Mouse (Mus musculus) left cerebral cortex, adult 2 months (tissue): ENCODE data around the gene Ppp1r17. TPM values are rescaled to one million over a fixed set of nuclear protein-coding genes. Genes with fewer than 3 reads are reported as not detected.

ENCODE experiments used
- DNase-seq, 2 experiments: peaks; one replicate each; pipeline ENCODE4 v3.0.0; 2021 to 2022; ENCODE audit warnings: low spot score in 2 of 2, mixed read lengths in 1 of 2; ENCODE audit errors: extremely low spot score in 1 of 2
- H3K27ac ChIP-seq: fragments of 200-600 bp; 2 replicates; pipeline ENCODE4 v1.8.1; 2022
- H3K4me3 ChIP-seq: fragments of 200-600 bp; 2 replicates; pipeline ENCODE4 v1.8.1; 2022
- CTCF ChIP-seq: fragments of 200-600 bp; IDR thresholded peaks from 2 replicates; pipeline ENCODE4 v1.8.1; 2022; ENCODE audit warnings: antibody characterized with exemption, mild to moderate bottlenecking, moderate library complexity
- intact Hi-C: fragments of 180-260 bp; cut with DNase I; formaldehyde crosslinking; loops from one replicate; pipeline ENCODE4 v1.15.1; 2025
- total RNA-seq, 2 experiments: library from RNA; stranded (reverse); gene quantifications; 2 replicates each; pipeline ENCODE4 v1.2.3; 2021

Ppp1r17 gene
- total RNA-seq, 2 experiments from 2014 or later = 0.18 TPM; not detected in 1

DNA sequence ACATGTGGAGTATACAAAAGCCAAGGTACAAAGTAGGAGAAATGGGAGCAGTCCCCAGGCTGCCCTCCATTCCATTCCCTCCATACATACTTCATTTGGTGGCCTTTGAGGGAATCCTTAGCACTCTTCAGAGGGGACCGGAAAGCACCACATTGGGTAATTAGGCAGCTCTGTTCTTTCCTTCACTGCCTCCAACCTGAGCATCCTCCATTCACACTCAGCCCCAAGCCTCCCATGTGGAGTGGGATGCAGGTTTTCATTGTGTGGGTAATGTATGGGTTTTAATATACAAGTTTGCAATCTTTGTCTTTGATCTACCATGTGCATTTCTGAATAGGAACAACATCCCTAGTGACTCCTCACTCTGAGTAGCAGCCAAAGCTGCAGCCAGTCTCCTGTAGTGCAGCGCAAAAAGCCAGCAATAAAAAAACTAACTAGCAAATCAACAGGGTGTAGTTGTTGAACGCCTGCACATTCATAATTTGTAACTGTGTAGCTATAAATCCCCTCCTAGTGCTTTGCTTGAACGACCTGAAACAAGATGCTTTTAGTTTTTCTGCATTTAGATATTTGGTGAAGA lies 22.3 kb downstream of the Ppp1r17 start:
- Histone ChIP-seq H3K4me3 (no peak overlapping the region), H3K27ac (no peak overlapping the region)
- intact Hi-C loops = loop anchor here (10.0 kb wide), 1 partner anchor 645 kb away; no protein-coding TSS in a partner anchor
- no peak for TF ChIP-seq CTCF
- DNase-seq = no peak

DNA sequence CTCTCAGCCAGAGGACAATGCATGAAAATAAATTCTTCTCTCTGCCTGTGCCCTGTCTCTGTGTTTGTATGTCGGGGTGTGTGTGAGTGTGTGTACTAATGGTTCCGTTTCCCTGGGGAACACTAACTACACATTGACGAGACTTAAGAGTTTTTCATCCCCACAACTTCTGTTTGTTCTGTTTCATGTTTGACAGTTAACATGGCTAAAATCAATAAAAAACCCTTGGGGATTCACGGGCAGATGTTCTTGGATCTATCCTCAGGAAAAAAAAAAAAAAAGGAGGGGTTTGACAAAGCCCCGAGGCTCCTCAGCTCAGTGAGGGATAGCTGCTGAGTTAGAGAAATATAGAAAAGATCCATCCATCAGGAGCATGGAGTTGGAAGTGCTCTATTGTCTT lies 27.0 kb downstream of the Ppp1r17 start:
- intact Hi-C loops = loop anchor here (10.0 kb wide), 1 partner anchor 649 kb away; no protein-coding TSS in a partner anchor
- Histone ChIP-seq H3K4me3 (no peak overlapping the region), H3K27ac (no peak overlapping the region)
- TF ChIP-seq CTCF = no peak
- DNase-seq = no peak

DNA sequence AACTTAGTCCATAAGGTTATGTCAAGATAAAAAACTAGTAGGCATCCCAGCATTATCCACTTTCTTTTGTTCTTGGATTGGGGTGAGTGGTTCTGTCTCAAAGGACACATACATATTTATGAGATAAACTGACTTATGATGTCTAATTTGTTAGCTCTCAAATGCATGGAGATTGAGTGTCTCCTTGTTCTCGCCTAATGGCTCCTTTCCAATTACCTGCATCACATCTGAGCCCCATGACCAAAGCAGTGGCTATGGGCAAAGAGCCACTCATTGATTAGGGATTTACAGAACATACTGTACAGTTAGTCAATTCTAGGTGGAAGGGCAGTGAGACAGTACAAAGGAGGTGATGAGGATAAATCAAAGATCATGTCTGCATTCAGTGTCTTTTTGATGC lies 27.4 kb downstream of the Ppp1r17 start:
- intact Hi-C loops = loop anchor here (5.0 to 10.0 kb wide), 2 partner anchors 327 to 650 kb away; no protein-coding TSS in a partner anchor
- DNase-seq = no peak
- Histone ChIP-seq H3K27ac (no peak overlapping the region), H3K4me3 (no peak overlapping the region)
- no peak for TF ChIP-seq CTCF

DNA sequence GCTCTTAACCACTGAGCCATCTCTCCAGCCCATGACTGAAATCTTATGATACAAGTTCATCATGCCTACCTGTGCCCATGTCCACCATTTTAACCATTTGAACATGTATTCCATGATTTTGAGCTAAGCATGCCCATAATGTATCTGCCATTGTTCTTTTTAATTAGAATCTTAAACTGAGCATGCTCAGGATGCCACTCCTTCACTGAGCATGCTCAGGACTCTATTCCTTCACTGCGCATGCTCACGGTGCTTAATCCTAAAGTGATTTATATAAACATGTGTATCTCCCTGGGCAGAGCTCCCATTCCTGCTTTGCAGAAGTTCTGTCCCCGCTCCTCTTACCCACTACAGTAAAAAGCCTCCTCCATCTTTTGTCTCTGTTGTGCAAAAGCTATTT lies 31.3 kb downstream of the Ppp1r17 start:
- TF ChIP-seq CTCF = no peak
- H3K4me3 ChIP-seq = no peak overlapping the region
- intact Hi-C loops = loop anchor here (5.0 to 10.0 kb wide), 2 partner anchors 331 to 654 kb away; no protein-coding TSS in a partner anchor
- no peak for DNase-seq
- no peak overlapping the region for H3K27ac ChIP-seq

DNA sequence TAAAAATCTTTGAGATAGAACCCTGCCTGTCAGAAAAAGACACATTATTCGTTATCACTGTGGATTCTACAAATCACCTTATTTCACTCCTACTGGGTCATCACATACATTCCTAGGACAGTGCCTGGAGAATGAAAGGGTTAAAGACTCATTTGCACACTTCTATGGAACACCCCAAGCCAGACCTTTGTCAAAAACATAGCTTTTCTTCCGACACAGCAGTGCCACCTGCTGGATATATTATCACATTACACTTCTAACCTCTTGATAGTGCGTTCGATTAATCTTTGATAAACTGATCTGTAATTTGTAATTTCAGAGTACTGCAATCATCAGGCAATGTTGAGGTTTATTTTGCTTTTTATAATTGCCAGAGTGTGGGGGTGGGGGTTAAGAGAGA lies 31.8 kb downstream of the Ppp1r17 start:
- no peak for DNase-seq
- Histone ChIP-seq H3K27ac (no peak overlapping the region), H3K4me3 (no peak overlapping the region)
- intact Hi-C loops = loop anchor here (1.0 to 10.0 kb wide), 4 partner anchors 76 to 654 kb away; no protein-coding TSS in a partner anchor
- peak; percentile 86 for TF ChIP-seq CTCF

DNA sequence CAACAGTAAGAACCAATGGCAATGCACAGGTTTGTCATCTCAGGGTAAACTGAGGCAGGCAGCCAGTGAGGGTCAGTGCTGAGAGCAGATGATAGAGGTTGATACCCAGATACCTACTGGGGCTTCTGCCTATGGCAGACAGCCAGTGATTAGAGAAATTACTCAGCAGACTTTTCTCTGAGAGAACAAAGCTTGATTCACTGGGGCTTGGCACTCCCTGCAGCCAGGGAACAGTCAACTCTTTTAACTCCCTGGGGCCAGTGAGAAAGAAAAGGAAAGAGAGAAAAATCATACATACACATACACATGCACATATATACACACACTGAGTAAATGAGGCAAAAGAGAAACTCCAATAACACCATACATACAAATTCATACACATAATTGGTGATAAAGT lies 46.4 kb downstream of the Ppp1r17 start:
- H3K27ac ChIP-seq = no peak overlapping the region

DNA sequence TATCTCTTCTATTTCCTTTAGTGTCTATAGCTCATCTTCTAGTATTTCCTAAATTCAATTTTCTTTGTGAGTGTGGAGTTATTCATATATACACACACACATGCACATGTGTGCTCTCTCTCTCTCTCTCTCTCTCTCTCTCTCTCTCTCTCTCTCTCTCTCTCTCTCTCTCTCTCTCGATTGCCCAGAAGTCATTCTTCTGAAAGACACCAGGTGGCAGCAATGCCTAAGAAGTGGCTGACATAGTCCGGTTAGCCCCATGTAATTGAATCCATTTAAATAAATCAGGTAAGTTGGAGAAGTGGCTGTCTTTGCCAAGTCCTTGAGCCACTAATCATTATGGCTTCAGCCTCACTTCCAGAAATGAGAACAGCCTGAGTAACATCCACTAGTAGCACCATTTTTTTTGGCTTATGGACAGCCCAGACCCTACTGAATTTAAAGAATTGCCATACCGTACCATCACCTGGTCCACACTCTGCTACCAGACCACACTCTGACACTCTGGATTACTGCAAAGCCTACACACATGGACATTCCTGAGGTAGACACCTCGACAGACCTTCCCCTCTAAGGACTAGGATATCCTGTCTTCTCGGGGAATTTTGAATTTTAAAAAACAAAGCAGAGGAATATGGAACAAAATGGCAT lies 49.5 kb downstream of the Ppp1r17 start:
- TF ChIP-seq CTCF = peak; percentile 70
- Histone ChIP-seq H3K4me3 (no peak overlapping the region), H3K27ac (no peak overlapping the region)
- intact Hi-C loops = loop anchor here (1.0 to 10.0 kb wide), 4 partner anchors 378 to 625 kb away; no protein-coding TSS in a partner anchor
- DNase-seq = peak; percentile 46 to 48

More for the DNA sequence above, 46.4 kb downstream of the Ppp1r17 start:
- intact Hi-C loops = loop anchor here (10.0 kb wide), 1 partner anchor 381 kb away; no protein-coding TSS in a partner anchor
- TF ChIP-seq CTCF = no peak
- H3K4me3 ChIP-seq = no peak overlapping the region
- DNase-seq = no peak

DNA sequence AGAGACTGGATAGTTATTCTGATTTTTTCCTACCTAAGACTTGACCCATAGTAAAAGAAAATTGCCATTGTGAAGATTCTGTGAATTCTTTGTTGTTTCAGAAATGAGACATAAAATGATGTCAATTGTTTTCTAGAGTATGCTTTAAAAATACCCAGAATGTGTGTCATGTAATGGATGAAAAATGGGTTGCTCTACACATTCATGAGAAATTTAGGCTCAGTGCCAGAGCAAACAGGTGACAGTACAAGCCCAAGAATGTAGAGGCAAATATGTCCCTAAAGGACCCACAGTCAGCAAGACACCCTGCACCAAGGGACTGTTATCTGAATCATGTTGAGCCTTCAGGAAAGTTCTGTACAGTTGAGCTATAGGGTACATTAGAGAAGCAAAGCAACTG lies 51.2 kb downstream of the Ppp1r17 start:
- no peak for TF ChIP-seq CTCF
- Histone ChIP-seq H3K4me3 (no peak overlapping the region), H3K27ac (no peak overlapping the region)
- no peak for DNase-seq
- intact Hi-C loops = loop anchor here (10.0 kb wide), 1 partner anchor 376 kb away; no protein-coding TSS in a partner anchor

DNA sequence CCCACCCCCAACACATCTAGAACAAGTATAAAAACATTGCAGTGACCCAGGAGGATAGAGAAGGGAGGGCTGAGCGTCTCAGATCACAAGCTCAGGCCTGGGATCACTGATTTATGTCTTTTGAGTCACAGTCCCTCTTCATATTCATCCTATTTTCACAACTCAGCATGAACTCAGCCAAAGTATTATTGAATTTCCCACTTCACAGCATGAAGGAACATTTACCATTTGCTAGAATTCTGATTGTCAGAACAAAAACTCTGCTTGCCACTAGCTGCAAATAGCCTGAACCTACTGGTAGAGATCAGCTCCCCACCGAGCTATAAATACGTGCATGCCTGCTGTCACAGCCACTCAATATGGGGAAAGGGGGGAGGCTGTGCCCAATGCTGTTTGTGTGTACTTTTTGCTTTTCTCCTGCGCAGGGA lies 59.1 kb downstream of the Ppp1r17 start:
- no peak for TF ChIP-seq CTCF
- intact Hi-C loops = no loop called here
- no peak for DNase-seq
- Histone ChIP-seq H3K27ac (no peak overlapping the region), H3K4me3 (no peak overlapping the region)

Other genes starting within 250 kb of the Ppp1r17 start
- gene Itprid1, start 180.6 kb upstream of the Ppp1r17 start, total RNA-seq = 1 to 10 TPM; 1.3 to 1.5 TPM